Mouse (Mus musculus): ENCODE data around the gene Xrcc5. TPM values are rescaled to one million over a fixed set of nuclear protein-coding genes. Genes with fewer than 3 reads are reported as not detected.
A peak's percentile ranks its signal among the peaks of the same experiment; 100 is the strongest.

Xrcc5 gene
- polyA plus RNA-seq, 1 experiment from 2014 or later, result 31.2 TPM

DNA sequence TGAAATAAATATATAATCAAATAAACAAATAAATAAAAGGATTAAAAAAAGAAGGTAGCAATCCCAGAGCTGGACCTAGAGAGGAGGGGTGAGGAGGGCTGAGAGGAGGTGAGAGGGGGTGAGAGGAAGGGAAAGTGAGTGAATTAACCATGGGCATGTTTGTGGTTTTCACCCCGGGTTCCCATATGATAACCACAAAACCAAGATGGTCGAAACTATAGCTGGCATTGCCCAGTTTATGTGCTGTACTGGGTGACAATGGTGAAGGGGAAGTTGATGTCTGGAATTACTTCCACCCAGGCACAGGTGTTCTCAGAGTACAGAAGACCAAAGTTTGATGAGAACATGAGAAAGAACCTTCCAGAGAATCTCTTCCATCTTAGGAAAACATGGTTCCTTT is 52.2 kb downstream of the Xrcc5 start:
- Histone ChIP-seq H3K27me3 (replicated peaks; ENCODE audit: control insufficient read depth, insufficient read depth, low read length) (no peaks in the 10 kb centered on the region), H3K36me3 (ENCODE audit: control insufficient read depth, insufficient read depth, low read length) (peaks cover 36% of the 10 kb centered on the region), H3K27ac (replicated peaks; ENCODE audit: low read depth, low read length) (no peak overlapping the region), H3K4me3 (ENCODE audit: low read depth, low read length) (no peak overlapping the region), H3K4me2 (ENCODE audit: low read depth, low read length) (no peak overlapping the region), H3K9me3 (ENCODE audit: control insufficient read depth, low read length) (no peaks in the 10 kb centered on the region), H3K4me1 (ENCODE audit: control insufficient read depth, insufficient read depth, low read length) (no peaks in the 10 kb centered on the region), H3K9ac (ENCODE audit: low read depth, low read length) (no peak overlapping the region)
- DNase-seq (ENCODE audit: low spot score), result no peak
- ATAC-seq (ENCODE audit: low read depth), result no peak
- 89% methylated on average over 2 of the region's 2 CpGs for WGBS

DNA sequence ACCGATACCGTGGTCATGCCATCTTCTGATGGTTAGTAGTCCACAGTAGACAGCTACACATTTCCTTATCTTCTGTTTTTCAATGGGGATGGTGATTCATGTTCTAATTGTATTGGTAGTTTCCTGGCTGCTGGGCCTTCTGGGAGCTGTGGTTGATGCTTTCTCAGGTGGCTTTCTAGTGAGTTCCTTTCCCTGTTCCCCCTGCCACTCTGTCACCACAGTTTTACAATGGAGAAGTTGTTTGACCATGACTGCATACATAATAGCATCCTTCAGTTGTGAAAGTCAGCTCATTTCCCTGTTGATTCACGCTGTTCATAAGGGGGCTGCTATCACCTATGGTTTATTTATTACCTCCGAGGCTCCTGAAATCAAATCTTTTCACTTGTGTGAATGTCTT is 53.6 kb downstream of the Xrcc5 start:
- Histone ChIP-seq H3K27ac (replicated peaks; ENCODE audit: low read depth, low read length) (no peak overlapping the region), H3K4me1 (ENCODE audit: control insufficient read depth, insufficient read depth, low read length) (no peaks in the 10 kb centered on the region), H3K36me3 (ENCODE audit: control insufficient read depth, insufficient read depth, low read length) (peaks cover 32% of the 10 kb centered on the region), H3K4me2 (ENCODE audit: low read depth, low read length) (no peak overlapping the region), H3K9ac (ENCODE audit: low read depth, low read length) (no peak overlapping the region), H3K27me3 (replicated peaks; ENCODE audit: control insufficient read depth, insufficient read depth, low read length) (no peaks in the 10 kb centered on the region), H3K4me3 (ENCODE audit: low read depth, low read length) (no peak overlapping the region), H3K9me3 (ENCODE audit: control insufficient read depth, low read length) (no peaks in the 10 kb centered on the region)
- WGBS, result 92% methylated on average over 4 of the region's 4 CpGs
- no peak for ATAC-seq (ENCODE audit: low read depth)
- no peak for DNase-seq (ENCODE audit: low spot score)

DNA sequence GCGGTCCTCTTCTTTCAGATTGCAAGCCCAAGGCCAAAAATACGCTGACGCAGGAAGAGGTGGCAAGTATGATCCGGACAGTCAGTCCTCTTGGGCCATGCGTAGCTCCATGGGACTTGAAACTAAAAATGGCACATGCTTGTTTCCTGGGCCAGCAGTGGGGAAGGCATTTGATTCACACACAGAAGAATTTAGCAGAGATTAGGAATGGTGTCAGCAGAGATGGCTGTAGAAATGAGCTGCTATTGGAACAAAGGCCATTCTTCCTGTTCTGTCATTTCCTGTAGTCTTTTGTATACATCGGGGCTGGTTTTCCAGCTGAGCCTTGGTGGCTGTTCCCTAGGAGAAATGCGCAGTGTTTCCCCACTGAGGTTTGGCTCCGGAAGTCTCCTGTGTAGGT is 57.4 kb downstream of the Xrcc5 start:
- H3K4me1 ChIP-seq (ENCODE audit: control insufficient read depth, insufficient read depth, low read length), result no peaks in the 10 kb centered on the region
- 80% methylated on average over 8 of the region's 8 CpGs for WGBS
- no peak overlapping the region for H3K4me3 ChIP-seq (ENCODE audit: low read depth, low read length)
- ATAC-seq (ENCODE audit: low read depth) (no peak), DNase-seq (ENCODE audit: low spot score) (no peak)
- peaks cover 13% of the 10 kb centered on the region; the same call in 1 of the 2 replicates for H3K36me3 ChIP-seq (ENCODE audit: control insufficient read depth, insufficient read depth, low read length)
- H3K27me3 ChIP-seq (replicated peaks; ENCODE audit: control insufficient read depth, insufficient read depth, low read length), result no peaks in the 10 kb centered on the region
- no peaks in the 10 kb centered on the region for H3K9me3 ChIP-seq (ENCODE audit: control insufficient read depth, low read length)
- no peak overlapping the region for H3K27ac ChIP-seq (replicated peaks; ENCODE audit: low read depth, low read length)
- no peak overlapping the region for H3K9ac ChIP-seq (ENCODE audit: low read depth, low read length)
- H3K4me2 ChIP-seq (ENCODE audit: low read depth, low read length), result no peak overlapping the region

DNA sequence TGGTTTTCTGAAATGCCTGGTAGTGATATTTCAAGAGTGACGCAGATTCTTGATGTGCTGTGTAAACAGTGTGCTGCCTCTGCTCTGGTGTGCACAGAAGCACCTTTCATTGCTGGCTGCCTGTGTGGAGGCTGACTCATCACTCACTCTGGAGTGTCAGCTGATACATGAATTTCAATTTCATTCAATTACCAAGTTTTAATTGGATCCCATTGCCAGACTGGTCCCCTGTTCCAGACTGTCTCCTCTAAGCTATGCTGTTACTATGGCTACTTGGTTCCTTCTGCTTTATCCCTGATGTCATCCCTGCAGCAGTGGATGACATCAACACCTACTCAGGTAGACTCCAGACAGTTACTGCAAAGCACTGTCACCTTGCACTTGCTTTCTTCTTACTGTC is 65.3 kb downstream of the Xrcc5 start:
- H3K27me3 ChIP-seq (replicated peaks; ENCODE audit: control insufficient read depth, insufficient read depth, low read length), result no peaks in the 10 kb centered on the region
- H3K4me3 ChIP-seq (ENCODE audit: low read depth, low read length), result no peak overlapping the region
- 81% methylated on average over 1 of the region's 1 CpGs for WGBS
- peak; percentile 78 for ATAC-seq (ENCODE audit: low read depth)
- peaks cover 12% of the 10 kb centered on the region; the same call in 1 of the 2 replicates for H3K36me3 ChIP-seq (ENCODE audit: control insufficient read depth, insufficient read depth, low read length)
- no peaks in the 10 kb centered on the region for H3K9me3 ChIP-seq (ENCODE audit: control insufficient read depth, low read length)
- no peak overlapping the region for H3K4me2 ChIP-seq (ENCODE audit: low read depth, low read length)
- H3K9ac ChIP-seq (ENCODE audit: low read depth, low read length), result no peak overlapping the region
- no peak for DNase-seq (ENCODE audit: low spot score)
- no peak overlapping the region for H3K27ac ChIP-seq (replicated peaks; ENCODE audit: low read depth, low read length)
- H3K4me1 ChIP-seq (ENCODE audit: control insufficient read depth, insufficient read depth, low read length), result no peaks in the 10 kb centered on the region

DNA sequence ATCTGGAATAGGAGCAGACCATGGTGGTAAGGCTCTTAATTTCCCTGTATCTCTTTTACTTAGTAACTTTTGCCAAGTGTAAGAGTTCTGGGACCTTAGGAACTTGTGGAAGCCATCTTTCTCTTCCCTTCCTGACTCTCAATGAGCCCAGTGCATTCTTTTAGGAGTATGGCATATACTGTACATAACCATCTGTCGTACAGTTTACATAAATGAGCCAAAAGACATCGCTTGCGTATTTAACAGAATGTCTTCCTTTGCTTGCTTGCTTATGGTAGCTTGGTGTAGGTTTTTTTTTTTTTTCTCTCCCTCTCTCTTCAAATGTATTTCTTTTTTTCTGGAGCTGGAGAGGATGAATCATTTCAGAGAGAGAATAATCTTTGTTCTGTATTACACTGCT is 65.7 kb downstream of the Xrcc5 start:
- Histone ChIP-seq H3K9ac (ENCODE audit: low read depth, low read length) (no peak overlapping the region), H3K9me3 (ENCODE audit: control insufficient read depth, low read length) (no peaks in the 10 kb centered on the region), H3K4me3 (ENCODE audit: low read depth, low read length) (no peak overlapping the region), H3K4me2 (ENCODE audit: low read depth, low read length) (no peak overlapping the region), H3K4me1 (ENCODE audit: control insufficient read depth, insufficient read depth, low read length) (no peaks in the 10 kb centered on the region), H3K27me3 (replicated peaks; ENCODE audit: control insufficient read depth, insufficient read depth, low read length) (no peaks in the 10 kb centered on the region), H3K27ac (replicated peaks; ENCODE audit: low read depth, low read length) (no peak overlapping the region), H3K36me3 (ENCODE audit: control insufficient read depth, insufficient read depth, low read length) (peaks cover 12% of the 10 kb centered on the region; the same call in 1 of the 2 replicates)
- ATAC-seq (ENCODE audit: low read depth) (no peak), DNase-seq (ENCODE audit: low spot score) (no peak)
- 92% methylated on average over 3 of the region's 3 CpGs for WGBS

DNA sequence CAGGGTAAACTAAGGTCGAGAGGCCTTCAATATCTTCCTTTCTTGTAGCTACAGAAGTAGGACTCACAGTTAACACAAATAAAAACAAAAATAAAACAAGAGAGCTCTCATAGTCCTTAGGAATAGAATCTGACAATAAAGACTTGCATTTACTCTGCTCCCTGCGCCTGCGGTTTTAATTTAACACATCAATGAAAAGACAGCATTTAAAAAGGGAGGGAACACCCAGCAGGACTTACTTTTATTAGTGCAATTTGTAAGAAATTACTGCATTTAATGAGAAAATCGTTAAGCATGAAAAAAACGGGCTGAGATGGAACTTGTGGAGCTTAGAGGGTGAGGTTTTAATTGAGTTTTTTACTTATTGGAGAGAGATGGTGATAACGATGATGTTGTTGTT is 66.4 kb downstream of the Xrcc5 start:
- ATAC-seq (ENCODE audit: low read depth) (no peak), DNase-seq (ENCODE audit: low spot score) (no peak)
- WGBS, result 77% methylated on average over 6 of the region's 6 CpGs
- no peaks in the 10 kb centered on the region for H3K9me3 ChIP-seq (ENCODE audit: control insufficient read depth, low read length)
- H3K27ac ChIP-seq (replicated peaks; ENCODE audit: low read depth, low read length), result no peak overlapping the region
- H3K4me2 ChIP-seq (ENCODE audit: low read depth, low read length), result no peak overlapping the region
- no peak overlapping the region for H3K9ac ChIP-seq (ENCODE audit: low read depth, low read length)
- peaks cover 12% of the 10 kb centered on the region; the same call in 1 of the 2 replicates for H3K36me3 ChIP-seq (ENCODE audit: control insufficient read depth, insufficient read depth, low read length)
- no peaks in the 10 kb centered on the region for H3K4me1 ChIP-seq (ENCODE audit: control insufficient read depth, insufficient read depth, low read length)
- H3K27me3 ChIP-seq (replicated peaks; ENCODE audit: control insufficient read depth, insufficient read depth, low read length), result no peaks in the 10 kb centered on the region
- H3K4me3 ChIP-seq (ENCODE audit: low read depth, low read length), result no peak overlapping the region

DNA sequence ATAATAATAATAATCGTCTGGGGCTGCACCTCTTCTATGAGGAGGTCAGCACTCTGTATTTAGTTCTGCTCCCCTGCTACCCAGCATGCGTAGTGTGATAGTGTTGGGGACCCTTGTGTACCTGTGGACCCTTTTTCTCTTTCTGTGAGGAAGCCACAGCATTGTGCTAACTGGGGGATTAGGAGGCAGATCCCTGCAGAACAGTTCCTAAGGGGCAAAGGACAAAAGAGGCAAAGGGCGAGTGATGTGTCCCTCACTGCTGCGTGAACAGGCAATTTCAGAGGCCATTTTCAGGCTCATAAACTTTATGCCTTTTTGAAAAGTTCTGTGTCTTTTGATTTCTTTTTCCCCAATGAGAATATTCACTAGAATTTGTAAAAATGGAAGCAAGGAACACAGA is 66.8 kb downstream of the Xrcc5 start:
- H3K9ac ChIP-seq (ENCODE audit: low read depth, low read length), result no peak overlapping the region
- no peak overlapping the region for H3K4me2 ChIP-seq (ENCODE audit: low read depth, low read length)
- H3K9me3 ChIP-seq (ENCODE audit: control insufficient read depth, low read length), result no peaks in the 10 kb centered on the region
- DNase-seq (ENCODE audit: low spot score) (no peak), ATAC-seq (ENCODE audit: low read depth) (no peak)
- peaks cover 12% of the 10 kb centered on the region; the same call in 1 of the 2 replicates for H3K36me3 ChIP-seq (ENCODE audit: control insufficient read depth, insufficient read depth, low read length)
- H3K27me3 ChIP-seq (replicated peaks; ENCODE audit: control insufficient read depth, insufficient read depth, low read length), result no peaks in the 10 kb centered on the region
- H3K4me1 ChIP-seq (ENCODE audit: control insufficient read depth, insufficient read depth, low read length), result no peaks in the 10 kb centered on the region
- 88% methylated on average over 4 of the region's 4 CpGs for WGBS
- no peak overlapping the region for H3K27ac ChIP-seq (replicated peaks; ENCODE audit: low read depth, low read length)
- no peak overlapping the region for H3K4me3 ChIP-seq (ENCODE audit: low read depth, low read length)

DNA sequence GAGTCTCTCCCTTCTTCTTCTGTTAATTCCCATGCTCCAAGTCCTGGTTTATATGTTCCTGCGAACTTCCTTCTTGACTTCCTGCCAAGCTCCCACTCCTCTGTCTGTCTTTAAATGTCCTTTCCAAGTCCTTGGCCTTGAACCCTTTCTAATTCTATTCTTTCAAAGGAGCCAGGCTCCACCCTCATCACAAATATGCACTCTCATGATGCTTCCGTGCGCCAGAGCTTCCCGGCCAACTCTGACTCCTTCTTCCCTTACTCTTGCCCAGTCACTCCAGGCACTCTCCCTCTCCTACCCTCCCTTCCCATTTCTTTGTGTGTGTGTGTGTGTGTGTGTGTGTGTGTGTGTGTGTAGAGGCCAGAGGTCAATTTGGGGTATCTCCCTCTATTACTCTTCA is 70.9 kb downstream of the Xrcc5 start:
- WGBS, result 79% methylated on average over 4 of the region's 4 CpGs
- Histone ChIP-seq H3K4me3 (ENCODE audit: low read depth, low read length) (no peak overlapping the region), H3K9me3 (ENCODE audit: control insufficient read depth, low read length) (no peaks in the 10 kb centered on the region), H3K4me1 (ENCODE audit: control insufficient read depth, insufficient read depth, low read length) (no peaks in the 10 kb centered on the region), H3K27me3 (replicated peaks; ENCODE audit: control insufficient read depth, insufficient read depth, low read length) (no peaks in the 10 kb centered on the region), H3K9ac (ENCODE audit: low read depth, low read length) (no peak overlapping the region), H3K4me2 (ENCODE audit: low read depth, low read length) (no peak overlapping the region), H3K27ac (replicated peaks; ENCODE audit: low read depth, low read length) (no peak overlapping the region), H3K36me3 (ENCODE audit: control insufficient read depth, insufficient read depth, low read length) (0 out of 2 replicates have a peak, but pooled peaks cover 14% of the 10 kb centered on the region)
- no peak for ATAC-seq (ENCODE audit: low read depth)
- no peak for DNase-seq (ENCODE audit: low spot score)

DNA sequence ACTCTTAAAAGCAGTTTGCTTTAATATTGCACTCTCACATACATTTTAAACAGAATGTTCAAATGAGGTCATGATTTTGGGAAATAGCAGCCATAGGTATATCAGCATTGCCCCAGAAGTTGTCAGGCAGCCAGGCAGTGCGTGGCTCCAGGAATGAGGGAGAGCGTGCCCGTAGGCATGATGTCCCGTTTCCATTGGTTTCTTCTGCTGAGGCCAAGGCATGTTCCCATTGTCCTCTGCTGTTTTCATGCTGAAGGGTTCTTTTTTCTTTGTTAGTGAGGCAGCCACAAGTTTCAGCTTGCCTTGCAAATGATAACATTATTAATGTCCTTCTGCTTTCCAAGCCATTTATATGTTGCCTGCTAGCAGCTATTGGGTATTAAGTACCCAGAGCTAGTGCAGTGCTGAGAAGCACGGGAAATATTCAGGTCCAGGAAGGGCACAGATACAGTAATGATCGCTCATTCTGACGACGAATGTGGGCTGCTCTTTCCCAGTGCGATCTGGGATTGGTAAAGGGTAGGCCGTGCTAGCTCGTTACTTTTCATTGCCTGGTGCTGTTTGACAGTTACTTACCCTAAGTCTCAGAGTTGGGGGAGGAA is 72.6 kb downstream of the Xrcc5 start:
- DNase-seq (ENCODE audit: low spot score) (no peak), ATAC-seq (ENCODE audit: low read depth) (no peak)
- Histone ChIP-seq H3K9me3 (ENCODE audit: control insufficient read depth, low read length) (no peaks in the 10 kb centered on the region), H3K36me3 (ENCODE audit: control insufficient read depth, insufficient read depth, low read length) (peaks cover 18% of the 10 kb centered on the region; the same call in 1 of the 2 replicates), H3K27ac (replicated peaks; ENCODE audit: low read depth, low read length) (no peak overlapping the region), H3K4me3 (ENCODE audit: low read depth, low read length) (no peak overlapping the region), H3K4me2 (ENCODE audit: low read depth, low read length) (no peak overlapping the region), H3K27me3 (replicated peaks; ENCODE audit: control insufficient read depth, insufficient read depth, low read length) (no peaks in the 10 kb centered on the region), H3K9ac (ENCODE audit: low read depth, low read length) (no peak overlapping the region), H3K4me1 (ENCODE audit: control insufficient read depth, insufficient read depth, low read length) (no peaks in the 10 kb centered on the region)
- 89% methylated on average over 11 of the region's 11 CpGs for WGBS

Data from embryonic facial prominence, embryonic 14.5 days (tissue).